ENCODE assay signal across 8 mouse cellular contexts in genomic region chr2:174900671-174900991, GRCm38 (mm10).
DNase-seq lines count a peak whose midpoint lies in the region; ATAC-seq and TF ChIP-seq lines count a peak whose summit lies in the region.

No protein-coding gene starts in this region.

- TF ChIP-seq POLR2A in cerebellum, adult 2 months (IDR thresholded peaks at IDR 0.05; ENCODE audit: borderline replicate concordance, insufficient read depth, low read length) = no peak

- peak; percentile 16 to 38 for DNase-seq in cerebellum, adult 2 months
- DNase-seq in cerebellum, adult 11 months = no peak
- peak; percentile 72 for DNase-seq in adrenal gland, postnatal 14 days
- DNase-seq in hindbrain, embryonic 11.5 days (ENCODE audit: low spot score) = peak; percentile 68
- DNase-seq in layer of hippocampus, adult 2 months (ENCODE audit: low spot score in 2 of 2) = peak; percentile 32 to 77
- DNase-seq in lung, postnatal 10 days = peak; percentile 74
- peak; percentile 45 for DNase-seq in right cerebral cortex, postnatal 25 days

- no peak overlapping the region for H3K9ac ChIP-seq in forebrain, embryonic 13.5 days
- H3K9ac ChIP-seq in hindbrain, embryonic 11.5 days (ENCODE audit: low read depth, low read length) = no peak overlapping the region

- no peaks in the 10 kb centered on the region for H3K36me3 ChIP-seq in forebrain, embryonic 13.5 days (ENCODE audit: poor library complexity, severe bottlenecking)
- no peaks in the 10 kb centered on the region for H3K36me3 ChIP-seq in hindbrain, embryonic 11.5 days (ENCODE audit: control insufficient read depth, insufficient read depth, low read length)

- no peaks in the 10 kb centered on the region for H3K9me3 ChIP-seq in forebrain, embryonic 13.5 days (replicated peaks)
- H3K9me3 ChIP-seq in hindbrain, embryonic 11.5 days (ENCODE audit: control insufficient read depth, low read length) = no peaks in the 10 kb centered on the region

- no peak overlapping the region for H3K4me3 ChIP-seq in cerebellum, adult 2 months (replicated peaks; ENCODE audit: insufficient read depth, low read depth, low read length)
- H3K4me3 ChIP-seq in forebrain, embryonic 13.5 days = no peak overlapping the region
- no peak overlapping the region for H3K4me3 ChIP-seq in hindbrain, embryonic 11.5 days (ENCODE audit: low read depth, low read length)
- H3K4me3 ChIP-seq in layer of hippocampus, adult 2 months = no peak overlapping the region

- H3K4me2 ChIP-seq in forebrain, embryonic 13.5 days = no peak overlapping the region
- H3K4me2 ChIP-seq in hindbrain, embryonic 11.5 days (replicated peaks; ENCODE audit: low read depth, low read length) = no peak overlapping the region

- no peaks in the 10 kb centered on the region for H3K27me3 ChIP-seq in cerebellum, adult 2 months (ENCODE audit: control insufficient read depth, insufficient read depth, low read length)
- H3K27me3 ChIP-seq in forebrain, embryonic 13.5 days = no peaks in the 10 kb centered on the region
- no peaks in the 10 kb centered on the region for H3K27me3 ChIP-seq in hindbrain, embryonic 11.5 days (ENCODE audit: control insufficient read depth, insufficient read depth, low read length)

- no peaks in the 10 kb centered on the region for H3K4me1 ChIP-seq in cerebellum, adult 2 months (ENCODE audit: control insufficient read depth, insufficient read depth, low read length)
- H3K4me1 ChIP-seq in forebrain, embryonic 13.5 days = no peaks in the 10 kb centered on the region
- H3K4me1 ChIP-seq in hindbrain, embryonic 11.5 days (replicated peaks; ENCODE audit: control insufficient read depth, insufficient read depth, low read length) = no peaks in the 10 kb centered on the region

- peak; percentile 41; the same call in 1 of the 2 replicates for TF ChIP-seq CTCF in cerebellum, adult 2 months (IDR thresholded peaks at IDR 0.05; ENCODE audit: borderline replicate concordance, insufficient read depth, low read depth, low read length)
- TF ChIP-seq CTCF in layer of hippocampus, adult 2 months (conservative IDR thresholded peaks at IDR 0.05) = peak; percentile 95

- peak; percentile 52 for ATAC-seq in forebrain, embryonic 13.5 days
- peak; percentile 50 for ATAC-seq in hindbrain, embryonic 11.5 days (ENCODE audit: low FRiP score)

- H3K27ac ChIP-seq in cerebellum, adult 2 months (ENCODE audit: insufficient read depth, low read length) = no peak overlapping the region
- no peak overlapping the region for H3K27ac ChIP-seq in forebrain, embryonic 13.5 days
- H3K27ac ChIP-seq in hindbrain, embryonic 11.5 days (ENCODE audit: low read depth, low read length) = no peak overlapping the region
- H3K27ac ChIP-seq in layer of hippocampus, adult 2 months = no peak overlapping the region
